Mouse (Mus musculus) CH12F3 (cell line): ENCODE results near the gene Gm21885.

ENCODE experiments used
- in situ Hi-C: fragments of 300-500 bp; cut with MboI; formaldehyde crosslinking; loops from 2 replicates; pipeline ENCODE4 v1.14.3; 2020; ENCODE audit warnings: low sequenced_read_pairs

Gene Gm21885

GRCm38 (mm10) chr11:94316528-94316927 lies 34.9 kb downstream of the Gm21885 start:
- in situ Hi-C loops, result no loop called here

DNA sequence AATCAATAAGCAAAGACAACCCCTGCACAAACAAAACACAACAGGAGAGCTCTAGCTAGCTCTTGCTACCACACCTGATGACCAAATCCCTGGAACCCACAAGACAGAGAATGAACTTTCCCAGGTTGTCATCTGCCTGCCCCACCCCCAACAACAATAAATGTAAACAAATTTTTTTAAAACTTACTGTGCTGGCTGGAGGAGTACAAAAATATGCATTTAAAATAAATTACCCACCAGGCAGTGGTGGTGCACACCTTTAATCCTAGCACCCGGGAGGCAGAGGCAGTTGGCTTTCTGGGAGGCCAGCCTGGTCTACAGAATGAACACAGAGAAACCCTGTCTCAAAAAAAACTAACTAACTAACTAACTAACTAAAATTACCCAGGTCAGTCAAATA lies 35.3 kb downstream of the Gm21885 start:
- in situ Hi-C loops, result no loop called here

DNA sequence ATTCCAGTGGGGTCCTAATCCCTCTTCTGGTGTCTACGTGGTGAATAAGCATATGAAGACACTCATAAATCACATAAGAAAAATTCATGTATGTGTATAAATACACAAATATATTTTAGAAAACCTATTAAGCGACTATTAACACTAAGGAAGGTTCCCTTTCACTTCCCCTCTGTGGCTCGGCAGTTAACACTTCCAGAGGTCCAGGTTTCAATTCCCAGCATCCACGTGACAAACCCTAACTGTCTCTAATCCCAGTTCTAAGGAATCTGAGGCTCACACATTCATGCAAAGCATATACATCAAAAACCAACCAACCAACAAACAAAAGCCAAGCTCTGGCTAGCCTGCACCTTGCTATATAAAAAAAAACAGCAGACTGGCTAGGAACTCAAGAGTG lies 35.8 kb downstream of the Gm21885 start:
- in situ Hi-C loops, result no loop called here

DNA sequence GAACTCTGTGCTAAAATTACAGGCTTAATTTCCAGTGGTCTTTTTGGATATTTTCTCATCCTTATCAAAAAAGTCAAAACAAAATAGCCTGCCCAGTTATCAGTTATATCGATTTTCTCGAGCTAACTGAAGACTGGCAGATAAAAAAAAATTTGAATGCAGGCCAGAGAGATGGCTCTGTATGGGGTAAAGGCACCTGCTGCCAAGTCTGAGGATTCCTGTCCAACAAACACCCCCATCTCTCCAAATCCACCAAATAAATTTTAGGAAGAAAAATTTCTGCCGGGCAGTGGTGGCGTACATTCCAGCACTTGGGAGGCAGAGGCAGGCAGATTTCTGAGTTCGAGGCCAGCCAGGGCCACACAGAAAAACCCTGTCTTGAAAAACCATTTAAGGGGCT lies 36.4 kb downstream of the Gm21885 start:
- in situ Hi-C loops, result no loop called here

GRCm38 (mm10) chr11:94320969-94321930 lies 39.6 kb downstream of the Gm21885 start:
- in situ Hi-C loops, result no loop called here

GRCm38 (mm10) chr11:94321931-94322400 lies 40.3 kb downstream of the Gm21885 start, which contains the start of gene Luc7l3:
Luc7l3 (minus strand) TSS chr11:94321988.
- in situ Hi-C loops, result no loop called here

DNA sequence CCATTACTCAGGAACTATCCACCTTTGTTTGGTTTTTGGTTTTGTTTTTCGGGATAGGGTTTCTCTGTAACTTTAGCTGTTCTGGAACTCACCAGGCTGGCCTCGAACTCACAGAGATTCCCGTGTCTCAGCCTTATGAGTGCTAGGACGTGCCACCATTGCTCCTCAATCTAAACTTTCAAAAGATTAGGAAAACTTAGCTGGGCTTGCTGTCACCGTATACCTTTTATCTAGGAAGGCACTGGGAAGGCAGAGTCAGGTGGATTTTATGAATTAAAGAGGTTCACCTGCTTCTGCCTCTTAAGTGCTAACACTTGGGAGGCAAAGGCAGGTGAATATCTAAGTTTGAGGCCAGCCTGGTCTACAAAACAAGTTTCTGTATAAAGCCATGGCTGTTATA lies 41.0 kb downstream of the Gm21885 start:
- in situ Hi-C loops, result no loop called here

GRCm38 (mm10) chr11:94323271-94323925 lies 41.7 kb downstream of the Gm21885 start:
- in situ Hi-C loops, result no loop called here

- in situ Hi-C loops, result no loop called here
Measured at GRCm38 (mm10) chr11:94324618-94325017, 42.9 kb downstream of the Gm21885 start.

- in situ Hi-C loops, result no loop called here
Measured at GRCm38 (mm10) chr11:94326961-94327411, 45.3 kb downstream of the Gm21885 start.

DNA sequence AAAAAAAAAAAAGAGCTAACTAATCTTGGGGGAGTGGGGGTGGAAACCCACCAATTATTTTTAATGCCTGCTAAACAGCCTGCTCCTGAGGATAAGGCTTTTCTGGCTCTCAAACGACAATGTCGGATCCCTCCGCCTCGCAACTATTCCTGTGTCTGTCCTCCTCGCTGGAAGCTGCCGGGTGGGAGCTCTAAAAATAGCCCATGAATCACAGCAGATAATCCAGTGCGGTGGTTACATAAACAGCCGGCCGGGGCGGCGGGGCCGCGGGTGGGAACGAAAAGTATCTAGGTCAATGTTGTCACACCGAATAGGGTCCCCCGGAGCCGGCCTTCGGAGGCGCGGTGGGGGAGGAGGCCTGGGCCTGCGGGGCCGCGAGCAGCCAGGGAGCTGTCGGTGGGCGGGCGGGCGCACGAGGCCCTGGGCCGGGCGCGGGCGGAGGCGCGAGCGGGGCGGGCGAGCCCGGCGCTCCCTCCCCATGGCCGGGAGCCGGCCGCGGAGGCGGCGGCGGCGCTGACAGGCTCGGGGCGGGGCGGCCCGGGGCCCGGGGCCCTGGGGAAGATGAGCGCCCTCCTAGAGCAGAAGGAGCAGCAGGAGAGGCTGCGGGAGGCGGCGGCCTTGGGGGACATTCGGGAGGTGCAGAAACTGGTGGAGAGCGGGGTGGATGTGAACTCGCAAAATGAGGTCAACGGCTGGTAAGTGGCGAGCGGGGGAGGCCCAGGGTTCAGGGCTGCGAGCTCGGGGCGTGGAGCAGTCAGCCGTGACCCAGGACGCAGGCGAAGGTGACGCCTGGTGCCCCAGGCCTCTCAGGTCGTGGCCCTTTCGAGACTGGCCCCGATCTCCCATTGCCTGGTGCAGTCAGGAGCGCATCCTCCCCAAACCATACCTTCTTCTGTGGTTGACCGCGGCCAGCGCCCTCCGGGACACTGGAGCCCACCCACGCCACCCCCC lies 46.3 kb downstream of the Gm21885 start, which contains the start of gene Ankrd40:
TSS of gene Ankrd40 (plus strand) at position 309 of the 951 bp plus-strand sequence.
- in situ Hi-C loops, result no loop called here

DNA sequence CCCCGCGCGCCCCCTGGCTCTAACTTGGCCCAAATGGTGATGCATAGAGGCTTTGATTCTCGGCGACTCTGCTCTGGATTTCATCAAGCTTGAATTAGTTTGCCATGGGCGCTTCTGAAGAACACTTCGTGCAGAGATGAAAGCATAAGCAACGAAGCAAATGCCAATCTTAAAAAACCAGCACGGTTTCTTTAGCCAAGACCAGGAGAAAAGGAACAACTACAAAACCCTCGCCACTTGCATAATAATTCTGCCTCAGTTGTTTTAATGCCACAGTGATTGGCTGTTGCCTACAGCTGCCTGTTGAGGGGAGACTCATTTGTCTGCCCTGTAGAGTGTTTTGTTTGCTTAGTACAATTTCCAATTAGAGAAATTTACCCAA lies 47.0 kb downstream of the Gm21885 start:
- in situ Hi-C loops, result no loop called here

- in situ Hi-C loops, result no loop called here
Measured at GRCm38 (mm10) chr11:94329270-94329891, 47.7 kb downstream of the Gm21885 start.

DNA sequence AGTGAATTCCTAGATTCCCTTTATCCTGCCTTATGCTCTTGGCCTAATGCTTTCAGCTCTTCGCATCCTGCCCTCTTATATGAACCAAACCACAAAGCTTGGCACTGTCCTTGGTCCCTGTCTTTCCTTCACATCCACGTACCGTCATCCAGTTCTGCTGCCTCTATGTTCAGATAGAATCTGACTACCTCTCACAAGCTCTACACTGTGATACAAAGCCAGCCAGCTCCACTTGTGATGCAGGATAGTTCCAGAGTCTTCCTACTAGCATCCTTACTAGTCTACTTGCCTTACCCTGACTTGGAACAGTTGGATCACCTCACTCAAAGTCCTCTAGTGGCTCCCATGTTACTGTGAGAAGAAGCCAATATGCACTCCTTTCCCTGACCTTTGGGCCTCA lies 48.5 kb downstream of the Gm21885 start:
- in situ Hi-C loops, result no loop called here

GRCm38 (mm10) chr11:94332726-94333125 lies 51.1 kb downstream of the Gm21885 start:
- in situ Hi-C loops, result no loop called here

DNA sequence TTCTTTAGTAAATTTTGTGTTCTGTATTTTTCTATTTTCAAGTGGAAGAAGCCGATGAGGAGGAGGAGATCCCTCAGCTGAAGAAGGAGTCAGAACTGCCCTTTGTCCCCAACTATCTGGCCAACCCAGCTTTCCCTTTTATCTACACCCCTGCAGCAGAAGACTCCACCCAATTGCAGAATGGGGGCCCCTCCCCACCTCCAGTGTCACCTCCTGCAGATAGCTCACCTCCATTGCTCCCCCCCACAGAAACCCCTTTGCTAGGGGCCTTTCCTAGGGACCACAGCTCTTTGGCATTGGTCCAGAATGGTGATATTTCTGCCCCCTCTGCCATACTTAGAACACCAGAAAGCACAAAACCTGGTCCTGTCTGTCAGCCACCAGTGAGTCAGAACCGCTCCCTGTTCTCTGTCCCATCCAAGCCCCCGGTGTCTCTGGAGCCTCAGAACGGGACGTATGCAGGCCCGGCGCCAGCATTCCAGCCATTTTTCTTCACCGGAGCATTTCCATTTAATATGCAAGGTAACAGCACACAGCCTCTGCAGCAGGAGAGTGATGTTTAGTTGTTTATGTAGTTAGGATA lies 52.8 kb downstream of the Gm21885 start:
- in situ Hi-C loops, result no loop called here
